ENCODE assay signal across 20 mouse cellular contexts in the genomic region with DNA sequence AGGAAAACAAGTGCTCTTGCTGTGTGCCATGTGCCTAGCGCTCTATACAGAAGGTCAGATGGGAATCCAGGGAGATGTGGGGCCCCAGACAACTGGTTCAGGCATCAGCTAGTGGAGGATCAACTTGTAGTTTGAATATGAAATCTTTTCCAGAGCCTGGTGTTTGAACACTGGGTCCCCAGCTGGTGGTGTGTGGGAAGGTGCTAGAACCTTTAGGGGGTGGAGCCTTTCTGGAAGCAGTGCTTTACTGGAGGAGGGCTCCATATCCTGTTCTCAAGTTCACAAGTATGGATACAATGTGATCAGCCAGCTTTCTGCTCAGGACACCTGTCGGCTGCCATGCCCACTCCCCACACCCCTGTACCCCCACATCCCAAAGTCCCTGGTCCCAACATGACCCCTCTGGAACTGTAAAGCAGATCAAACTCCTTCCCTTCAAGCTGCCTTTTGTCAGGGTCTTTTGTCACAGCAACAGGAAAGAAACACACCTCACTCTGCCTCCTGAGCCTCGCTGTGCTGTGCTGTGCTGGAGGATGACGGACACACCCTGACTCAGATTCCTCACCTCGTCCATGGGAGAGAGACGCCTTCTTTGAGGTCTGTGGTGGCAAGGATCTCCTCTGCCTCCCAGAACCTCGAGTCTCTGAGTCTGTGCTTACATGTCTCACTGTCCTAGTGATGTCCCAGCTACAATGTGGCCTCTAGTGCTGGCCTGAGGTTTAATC.
DNase-seq lines count a peak whose midpoint lies in the region; TF ChIP-seq lines count a peak whose summit lies in the region.
"Had no signal": no experiment of that assay in that cellular context is flagged by ENCODE, and none has a peak within 500 bp of the region (broad histone marks: within the 10 kb centered on the region; RNA-seq: fewer than 3 reads in every experiment).

No protein-coding gene starts in this region.

- peak; percentile 46 to 67 for DNase-seq in layer of hippocampus, adult 2 months (ENCODE audit: low spot score in 2 of 2)
- DNase-seq in layer of hippocampus, adult 9-10 months (ENCODE audit: low spot score): no peak
- peak; percentile 71 to 72 for DNase-seq in right cerebral cortex, adult 2 months (ENCODE audit: low spot score in 2 of 2)
- no peak for DNase-seq in right cerebral cortex, postnatal 4 days
- DNase-seq in left cerebral cortex, adult 2 months (ENCODE audit: extremely low spot score in 1 of 2, low spot score in 2 of 2): peak; percentile 38 to 60
- DNase-seq in telencephalon, adult 2 months (ENCODE audit: low read depth, low spot score): peak; percentile 75
- DNase-seq in gastrocnemius, adult 2 months: no peak
- no peak for DNase-seq in gastrocnemius, postnatal 14 days
- DNase-seq: cerebellum, postnatal 10 days; heart, adult 11 months; kidney, postnatal 14 days; lung, adult 2 months; thymus, adult 2 months had no signal

- intact Hi-C loops in left cerebral cortex, adult 2 months (cut with DNase I): no loop called here
- intact Hi-C loops in gastrocnemius, adult 2 months (cut with DNase I): no loop called here
- intact Hi-C loops in gastrocnemius, postnatal 14 days (cut with DNase I; ENCODE audit: low total_unique reads): no loop called here

- no peak for TF ChIP-seq CTCF in layer of hippocampus, adult 2 months (conservative IDR thresholded peaks at IDR 0.05)
- TF ChIP-seq CTCF in left cerebral cortex, adult 2 months (IDR thresholded peaks at IDR 0.05): no peak; the same call in 1 of the 2 replicates
- TF ChIP-seq CTCF in gastrocnemius, adult 2 months (IDR thresholded peaks at IDR 0.05): no peak

- H3K4me3 ChIP-seq in layer of hippocampus, adult 2 months: no peak overlapping the region
- H3K4me3 ChIP-seq in left cerebral cortex, adult 2 months: no peak overlapping the region
- no peak overlapping the region for H3K4me3 ChIP-seq in gastrocnemius, adult 2 months
- H3K4me3 ChIP-seq: embryonic facial prominence, embryonic 13.5 days; forebrain, embryonic 15.5 days; heart, embryonic 13.5 days; limb, embryonic 10.5 days; liver, embryonic 12.5 days; stomach, embryonic 15.5 days had no signal

- peak overlapping the region; percentile 68 for H3K27ac ChIP-seq in layer of hippocampus, adult 2 months
- peak overlapping the region; percentile 61 for H3K27ac ChIP-seq in left cerebral cortex, adult 2 months
- no peak overlapping the region for H3K27ac ChIP-seq in gastrocnemius, adult 2 months
- H3K27ac ChIP-seq: embryonic facial prominence, embryonic 13.5 days; forebrain, embryonic 15.5 days; heart, embryonic 13.5 days; hindbrain, embryonic 14.5 days; limb, embryonic 10.5 days; liver, embryonic 12.5 days; stomach, embryonic 15.5 days had no signal

Comparison
In these comparisons a context has a peak if more than half of its experiments do, and no peak if none do; other contexts are left out.
1. DNase-seq: peak in layer of hippocampus, adult 2 months (2 of 2), right cerebral cortex, adult 2 months (2 of 2), left cerebral cortex, adult 2 months (2 of 2) and telencephalon, adult 2 months (single experiment); none in layer of hippocampus, adult 9-10 months (single experiment), right cerebral cortex, postnatal 4 days (single experiment), gastrocnemius, adult 2 months (single experiment) and gastrocnemius, postnatal 14 days (single experiment).